Mouse (Mus musculus): ENCODE results near the gene Rpp25l. TPM values are rescaled to one million over a fixed set of nuclear protein-coding genes. Genes with fewer than 3 reads are reported as not detected.
"Not testable (repeated sequence)": the region's sequence is repeated elsewhere in the genome, so short reads cannot be mapped to it uniquely, and the experiment has no call there.

Rpp25l gene
- 58.0 and 70.0 TPM in 2 replicates for polyA plus RNA-seq (2015; fragmentation: Nextera tagmentation; extraction: Ambion mirVana)

DNA sequence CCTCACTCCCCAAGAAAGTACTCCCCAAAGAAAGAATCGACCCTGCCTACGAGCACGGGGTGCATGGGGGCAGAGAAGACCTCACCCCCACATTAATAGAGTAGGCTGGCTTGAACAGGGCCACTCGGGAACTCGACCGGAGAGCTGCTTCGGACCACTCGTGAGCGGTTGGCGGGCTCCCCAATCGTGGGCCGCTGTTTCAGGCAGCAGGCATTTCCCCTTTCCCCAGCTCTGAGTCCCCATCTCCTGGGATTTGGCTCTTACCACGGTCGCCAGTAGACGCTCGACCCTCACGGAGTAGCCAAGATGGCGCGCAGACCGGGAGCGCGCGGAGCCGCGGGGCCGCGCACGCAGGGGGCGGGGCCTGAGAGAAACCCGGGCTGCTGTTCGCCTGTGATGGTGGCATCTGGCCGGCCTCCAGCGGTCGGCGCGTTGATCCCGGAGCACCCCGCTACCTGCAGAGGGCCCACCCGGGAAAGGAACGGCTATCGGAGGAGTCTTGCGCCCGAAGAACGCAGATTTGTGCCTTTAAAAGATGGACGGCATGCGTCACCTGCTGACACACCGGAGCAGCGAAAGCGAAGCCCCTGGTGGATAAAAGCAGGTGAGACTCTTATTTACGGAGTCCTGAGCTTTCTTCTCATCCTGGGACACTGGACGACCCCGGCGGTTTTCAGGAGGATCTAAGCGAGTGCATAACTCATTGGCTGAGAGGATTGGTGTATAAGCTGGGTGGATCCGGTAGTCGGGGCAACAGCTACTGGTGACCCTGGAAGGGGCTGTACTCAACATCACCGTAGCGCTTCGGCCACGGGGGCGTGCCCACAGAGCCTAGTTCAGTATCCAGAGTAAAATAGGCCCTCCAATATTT, at the start of gene Rpp25l:
Gene Rpp25l (minus strand): TSS at position 338 of the 871 bp plus-strand sequence.
- Histone ChIP-seq H3K27me3 (no peaks in the 10 kb centered on the region), H3K9ac (replicated peaks) (peak within 1 kb of the TSS; percentile 93), H3K4me1 (peaks cover 38% of the 10 kb centered on the region), H3K4me3 (peak within 1 kb of the TSS; percentile 88), H3K9me3 (no peaks in the 10 kb centered on the region), H3K27ac (replicated peaks) (peak within 1 kb of the TSS; percentile 80), H3K4me2 (replicated peaks) (peak within 1 kb of the TSS; percentile 71), H3K36me3 (peaks cover 25% of the 10 kb centered on the region)
- WGBS = under 1% methylated on average over 61 of the region's 61 CpGs
- ATAC-seq (replicated peaks) = peak; percentile 53

DNA sequence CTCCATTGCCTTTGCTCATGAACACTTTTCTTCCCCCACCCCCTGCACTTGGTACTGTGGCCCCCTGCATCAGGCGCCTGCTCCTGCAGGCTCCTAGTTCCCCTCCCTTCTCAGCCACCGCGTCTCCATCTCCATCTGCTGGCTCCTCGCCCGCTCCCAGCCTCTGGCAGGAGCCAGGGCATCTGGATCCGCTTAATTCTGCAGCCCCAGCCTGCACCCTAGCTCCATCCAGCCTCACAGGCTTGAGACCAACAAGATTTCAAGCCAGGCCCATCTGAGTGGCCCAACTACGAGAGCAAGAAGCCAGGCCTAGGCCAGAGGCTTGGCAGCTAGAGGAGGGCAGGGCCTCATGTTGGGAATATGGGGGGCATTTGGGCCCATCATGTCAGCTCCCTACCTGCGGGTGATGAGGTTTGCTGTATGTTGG, 49.4 kb upstream of the Rpp25l start:
- H3K36me3 ChIP-seq; H3K9ac ChIP-seq (replicated peaks); H3K9me3 ChIP-seq; H3K4me3 ChIP-seq; H3K4me2 ChIP-seq (replicated peaks); H3K27me3 ChIP-seq: not testable (repeated sequence)
- WGBS = 42% methylated on average over 8 of the region's 8 CpGs
- H3K27ac ChIP-seq (replicated peaks) = 0 out of 2 replicates have a peak overlapping the region, but pooled peaks have one; percentile 15
- H3K4me1 ChIP-seq = peaks cover 32% of the 10 kb centered on the region
- 0 out of 2 replicates have a peak, but pooled peaks have one; percentile 33 for ATAC-seq (replicated peaks)

DNA sequence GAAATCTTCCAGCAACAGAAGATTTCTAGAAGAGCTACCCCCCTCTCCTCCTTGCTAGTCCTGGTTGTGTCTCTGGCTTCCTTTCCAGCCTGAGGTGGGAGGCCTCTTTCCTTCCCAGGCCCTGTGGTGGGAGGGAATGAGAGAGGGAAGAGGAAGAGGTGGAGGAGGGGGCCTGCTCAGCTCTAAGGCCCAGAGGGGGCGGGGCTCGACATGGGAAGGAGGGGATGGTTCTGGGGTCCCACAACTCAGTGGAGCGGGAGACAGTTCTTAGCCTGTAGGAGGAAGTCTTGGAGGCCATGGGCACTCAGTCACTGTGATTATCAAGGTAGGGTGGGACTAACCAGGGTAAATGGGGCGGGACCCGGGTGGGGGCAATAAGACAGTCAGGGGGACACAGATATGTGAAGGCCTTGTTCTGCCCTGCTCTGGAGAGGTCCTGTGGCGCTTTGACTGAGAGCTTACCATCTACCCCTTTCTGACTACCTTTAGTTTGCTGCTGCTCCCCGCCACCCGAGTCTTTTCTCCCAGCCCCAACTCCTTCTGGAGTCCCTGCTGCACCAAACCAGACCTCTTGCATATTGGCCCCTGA, 48.9 kb upstream of the Rpp25l start:
- 51% methylated on average over 8 of the region's 8 CpGs for WGBS
- no peaks in the 10 kb centered on the region for H3K9me3 ChIP-seq
- no peak overlapping the region for H3K9ac ChIP-seq (replicated peaks)
- H3K36me3 ChIP-seq = no peaks in the 10 kb centered on the region
- peaks cover 32% of the 10 kb centered on the region for H3K4me1 ChIP-seq
- H3K27me3 ChIP-seq = no peaks in the 10 kb centered on the region
- H3K4me2 ChIP-seq (replicated peaks) = no peak overlapping the region
- peak; percentile 36; the same call in 1 of the 2 replicates for ATAC-seq (replicated peaks)
- no peak overlapping the region for H3K4me3 ChIP-seq
- H3K27ac ChIP-seq (replicated peaks) = 0 out of 2 replicates have a peak overlapping the region, but pooled peaks have one; percentile 15

DNA sequence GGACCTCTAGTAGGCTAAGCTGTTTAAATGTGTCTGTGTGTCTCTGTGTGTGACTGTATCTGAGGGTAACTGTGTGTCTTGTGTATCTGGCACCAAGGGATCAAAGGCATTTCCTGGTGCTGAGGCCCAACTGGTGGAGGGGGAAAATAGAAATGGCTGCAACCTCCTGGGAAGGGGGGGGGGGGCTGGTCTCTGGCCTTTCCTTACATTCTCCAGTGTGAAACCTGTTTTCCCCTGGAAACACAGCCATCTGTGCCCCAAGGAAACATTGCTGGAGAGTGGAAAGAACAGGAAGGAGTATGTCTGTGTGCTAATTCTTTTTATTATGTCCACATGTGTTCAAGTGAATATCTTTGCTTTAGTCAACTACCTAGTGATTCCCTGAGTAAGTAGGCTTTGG, 48.3 kb upstream of the Rpp25l start:
- ATAC-seq (replicated peaks) = no peak
- Histone ChIP-seq H3K4me2 (replicated peaks) (no peak overlapping the region), H3K27ac (replicated peaks) (no peak overlapping the region), H3K4me3 (no peak overlapping the region), H3K36me3 (no peaks in the 10 kb centered on the region), H3K27me3 (no peaks in the 10 kb centered on the region), H3K9me3 (no peaks in the 10 kb centered on the region), H3K9ac (replicated peaks) (no peak overlapping the region), H3K4me1 (peaks cover 32% of the 10 kb centered on the region)

DNA sequence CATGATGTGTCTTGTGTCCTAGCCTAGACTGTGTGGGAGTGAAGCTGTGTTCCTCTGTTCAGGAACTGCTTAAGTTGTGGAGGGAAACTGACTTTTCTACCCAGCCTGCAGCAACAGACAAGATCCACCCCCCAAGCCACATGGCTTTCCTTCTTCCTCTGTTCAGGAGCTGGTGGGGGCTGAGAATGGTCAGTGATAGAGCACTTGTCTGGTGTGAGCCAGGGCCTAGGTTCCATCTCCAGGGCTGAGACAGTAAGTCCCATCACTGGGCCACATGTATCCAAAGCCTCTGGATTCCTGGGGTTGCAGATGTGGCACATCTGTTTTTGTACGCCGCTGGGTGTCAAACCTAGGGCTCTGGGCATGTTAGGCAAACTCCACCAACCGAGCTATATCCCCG, 47.6 kb upstream of the Rpp25l start:
- Histone ChIP-seq H3K4me3 (peak overlapping the region; percentile 32), H3K36me3 (no peaks in the 10 kb centered on the region), H3K9me3 (no peaks in the 10 kb centered on the region), H3K4me2 (replicated peaks) (peak overlapping the region; percentile 43), H3K27me3 (no peaks in the 10 kb centered on the region), H3K4me1 (peaks cover 37% of the 10 kb centered on the region), H3K27ac (replicated peaks) (0 out of 2 replicates have a peak overlapping the region, but pooled peaks have one; percentile 1), H3K9ac (replicated peaks) (no peak overlapping the region)
- ATAC-seq (replicated peaks) = no peak
- 87% methylated on average over 4 of the region's 4 CpGs for WGBS

DNA sequence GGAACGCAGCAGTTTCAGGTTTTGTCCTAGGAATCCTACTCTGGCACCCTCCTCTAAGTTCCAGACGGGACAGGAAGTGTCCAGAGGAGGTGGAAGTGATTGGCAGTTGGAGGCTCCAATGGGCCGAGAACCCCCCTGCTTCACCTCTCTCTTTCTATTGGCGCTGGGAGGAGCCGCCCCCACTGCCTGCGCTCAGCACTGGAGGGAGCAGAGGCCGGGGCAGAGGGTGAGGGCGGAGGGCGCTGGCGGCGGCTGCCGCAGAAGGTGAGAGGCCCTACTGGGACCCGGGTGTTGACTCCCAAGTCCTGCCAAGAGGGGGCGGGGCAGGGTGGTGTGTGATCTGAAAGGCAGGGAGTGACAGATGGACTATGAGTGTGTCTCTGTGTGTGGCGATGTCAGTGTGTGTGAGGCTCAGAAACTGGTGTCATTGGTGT, 47.0 kb upstream of the Rpp25l start:
- H3K9ac ChIP-seq (replicated peaks) = peak overlapping the region; percentile 29; the same call in 1 of the 2 replicates
- peak overlapping the region; percentile 43 for H3K4me2 ChIP-seq (replicated peaks)
- peaks cover 37% of the 10 kb centered on the region for H3K4me1 ChIP-seq
- WGBS = under 1% methylated on average over 15 of the region's 15 CpGs
- H3K27me3 ChIP-seq = no peaks in the 10 kb centered on the region
- H3K27ac ChIP-seq (replicated peaks) = 0 out of 2 replicates have a peak overlapping the region, but pooled peaks have one; percentile 1
- H3K36me3 ChIP-seq = no peaks in the 10 kb centered on the region
- no peaks in the 10 kb centered on the region for H3K9me3 ChIP-seq
- peak; percentile 66 for ATAC-seq (replicated peaks)
- H3K4me3 ChIP-seq = peak overlapping the region; percentile 32

DNA sequence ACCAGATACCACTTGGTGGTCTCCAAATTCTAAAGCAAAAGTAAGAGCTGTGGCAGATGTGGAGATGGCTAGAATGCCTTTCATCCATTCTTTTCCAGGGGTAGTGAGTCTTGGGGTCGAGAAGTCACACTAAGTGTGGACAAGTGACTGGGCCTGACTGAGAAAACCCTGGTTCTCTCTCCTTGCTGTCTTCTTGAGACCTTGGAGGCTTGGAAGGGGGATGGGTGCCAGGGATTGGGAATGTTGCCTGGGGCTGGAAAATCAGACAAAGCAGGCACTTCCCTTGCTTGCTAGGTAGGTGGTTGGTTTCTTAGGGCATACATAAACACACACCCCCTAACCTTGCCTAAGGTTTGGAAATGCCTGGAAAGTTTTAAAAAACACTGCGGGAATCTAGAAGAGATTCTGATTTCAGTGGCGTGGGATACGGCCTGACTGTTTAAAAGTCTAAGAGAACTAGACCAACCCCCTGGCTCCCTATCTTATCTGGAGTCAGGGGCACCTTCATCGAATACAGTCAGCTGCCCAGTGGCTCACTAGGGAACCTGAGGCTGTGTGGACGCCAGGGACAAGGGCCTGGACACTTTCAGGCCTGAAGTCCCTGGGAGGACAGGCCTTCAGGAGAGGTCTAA, 46.4 kb upstream of the Rpp25l start:
- Histone ChIP-seq H3K9me3 (no peaks in the 10 kb centered on the region), H3K4me1 (peaks cover 42% of the 10 kb centered on the region), H3K36me3 (no peaks in the 10 kb centered on the region), H3K27ac (replicated peaks) (0 out of 2 replicates have a peak overlapping the region, but pooled peaks have one; percentile 1), H3K4me2 (replicated peaks) (peak overlapping the region; percentile 43), H3K27me3 (no peaks in the 10 kb centered on the region), H3K9ac (replicated peaks) (0 out of 2 replicates have a peak overlapping the region, but pooled peaks have one; percentile 29), H3K4me3 (peak overlapping the region; percentile 32)
- WGBS = 43% methylated on average over 6 of the region's 6 CpGs
- no peak for ATAC-seq (replicated peaks)

DNA sequence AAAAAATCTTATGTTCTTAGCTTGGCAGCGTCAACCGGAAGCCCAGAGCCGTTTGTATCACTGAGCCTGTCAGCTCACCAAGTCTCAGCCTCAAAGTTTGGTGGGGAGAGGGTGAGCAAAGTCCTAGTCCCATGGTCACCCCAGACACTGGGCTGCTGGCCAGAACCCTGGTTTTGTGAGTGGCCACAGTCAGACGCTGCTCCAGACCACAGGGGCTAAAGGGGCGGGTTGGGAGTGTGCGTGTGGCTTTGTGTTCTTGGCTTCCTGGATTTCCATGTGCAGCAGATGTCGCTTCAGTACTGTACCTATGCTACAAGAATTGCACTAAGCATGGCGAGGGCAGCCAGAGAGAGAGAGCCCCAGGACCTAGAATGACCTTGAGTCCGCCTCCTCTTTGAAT, 45.9 kb upstream of the Rpp25l start:
- 80% methylated on average over 9 of the region's 9 CpGs for WGBS
- Histone ChIP-seq H3K4me2 (replicated peaks) (no peak overlapping the region), H3K4me1 (peaks cover 43% of the 10 kb centered on the region), H3K9ac (replicated peaks) (no peak overlapping the region), H3K4me3 (no peak overlapping the region), H3K27ac (replicated peaks) (no peak overlapping the region), H3K27me3 (no peaks in the 10 kb centered on the region), H3K36me3 (no peaks in the 10 kb centered on the region), H3K9me3 (no peaks in the 10 kb centered on the region)
- ATAC-seq (replicated peaks) = no peak

DNA sequence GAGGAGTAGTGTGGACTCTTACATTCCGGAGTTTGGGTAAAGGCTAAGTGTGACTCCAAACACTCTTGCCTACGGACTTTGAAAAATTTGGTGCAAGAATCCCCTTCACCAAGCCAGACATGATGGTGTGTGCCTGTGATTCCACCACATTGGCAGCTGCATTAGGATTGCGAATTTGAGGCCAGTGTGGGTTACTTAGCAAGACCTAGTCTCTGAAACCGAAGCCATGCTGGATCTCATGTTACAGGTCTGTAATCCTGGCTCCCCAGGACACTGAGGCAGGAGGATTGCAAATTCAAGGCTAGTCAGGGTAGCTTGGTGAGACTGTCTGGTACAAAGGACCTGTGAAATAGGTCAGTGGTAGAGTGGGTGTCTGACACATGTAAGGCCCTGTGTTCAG, 45.4 kb upstream of the Rpp25l start:
- H3K4me1 ChIP-seq = peaks cover 43% of the 10 kb centered on the region
- H3K9me3 ChIP-seq = no peaks in the 10 kb centered on the region
- no peaks in the 10 kb centered on the region for H3K36me3 ChIP-seq
- no peak overlapping the region for H3K4me3 ChIP-seq
- 94% methylated on average over 4 of the region's 4 CpGs for WGBS
- H3K4me2 ChIP-seq (replicated peaks) = no peak overlapping the region
- no peak for ATAC-seq (replicated peaks)
- H3K27ac ChIP-seq (replicated peaks) = no peak overlapping the region
- no peak overlapping the region for H3K9ac ChIP-seq (replicated peaks)
- H3K27me3 ChIP-seq = no peaks in the 10 kb centered on the region

DNA sequence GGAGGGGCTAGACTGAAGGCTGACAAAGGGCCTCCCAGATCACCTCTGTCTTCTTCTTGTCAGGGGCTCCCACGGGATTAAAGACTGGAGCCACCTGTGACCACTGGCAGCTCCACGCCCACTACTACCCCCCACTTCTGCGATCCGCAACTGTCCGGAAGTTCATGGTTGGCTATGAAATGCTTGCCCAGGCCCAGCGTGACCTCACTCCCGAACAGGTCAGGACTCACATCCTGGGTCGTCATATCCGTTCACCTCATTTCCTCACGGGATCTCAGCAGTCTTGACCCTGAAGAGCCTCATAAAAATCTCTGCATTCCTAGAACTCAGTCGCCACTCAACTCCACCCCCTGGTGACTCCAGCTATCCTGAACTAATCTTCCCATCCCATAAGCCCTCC, 44.7 kb upstream of the Rpp25l start:
- WGBS = 89% methylated on average over 11 of the region's 11 CpGs
- H3K9me3 ChIP-seq = no peaks in the 10 kb centered on the region
- H3K4me2 ChIP-seq (replicated peaks) = no peak overlapping the region
- H3K4me1 ChIP-seq = peaks cover 43% of the 10 kb centered on the region
- no peak overlapping the region for H3K27ac ChIP-seq (replicated peaks)
- no peak for ATAC-seq (replicated peaks)
- no peak overlapping the region for H3K9ac ChIP-seq (replicated peaks)
- H3K36me3 ChIP-seq = no peaks in the 10 kb centered on the region
- no peaks in the 10 kb centered on the region for H3K27me3 ChIP-seq
- H3K4me3 ChIP-seq = no peak overlapping the region

DNA sequence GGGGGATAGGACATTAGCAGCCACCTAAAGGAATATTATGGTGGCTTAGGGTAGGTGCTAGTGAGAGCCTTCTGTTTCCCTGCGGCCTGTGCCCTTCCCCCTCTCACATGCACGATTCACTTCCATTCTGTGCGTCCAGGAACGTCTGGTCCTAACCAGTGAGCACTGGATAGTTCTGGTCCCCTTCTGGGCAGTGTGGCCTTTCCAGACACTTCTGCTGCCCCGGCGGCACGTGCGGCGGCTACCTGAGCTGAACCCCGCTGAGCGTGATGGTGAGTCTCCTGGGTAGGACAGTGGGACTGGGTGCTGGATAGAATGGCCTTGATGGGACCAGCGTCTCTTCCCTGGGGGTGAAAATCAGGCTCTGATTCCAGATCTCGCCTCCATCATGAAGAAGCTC, 44.0 kb upstream of the Rpp25l start:
- H3K4me1 ChIP-seq = peaks cover 37% of the 10 kb centered on the region
- no peaks in the 10 kb centered on the region for H3K36me3 ChIP-seq
- no peaks in the 10 kb centered on the region for H3K27me3 ChIP-seq
- H3K4me2 ChIP-seq (replicated peaks) = no peak overlapping the region
- ATAC-seq (replicated peaks) = no peak
- WGBS = 95% methylated on average over 13 of the region's 13 CpGs
- H3K9ac ChIP-seq (replicated peaks) = no peak overlapping the region
- no peak overlapping the region for H3K4me3 ChIP-seq
- H3K9me3 ChIP-seq = no peaks in the 10 kb centered on the region
- no peak overlapping the region for H3K27ac ChIP-seq (replicated peaks)

DNA sequence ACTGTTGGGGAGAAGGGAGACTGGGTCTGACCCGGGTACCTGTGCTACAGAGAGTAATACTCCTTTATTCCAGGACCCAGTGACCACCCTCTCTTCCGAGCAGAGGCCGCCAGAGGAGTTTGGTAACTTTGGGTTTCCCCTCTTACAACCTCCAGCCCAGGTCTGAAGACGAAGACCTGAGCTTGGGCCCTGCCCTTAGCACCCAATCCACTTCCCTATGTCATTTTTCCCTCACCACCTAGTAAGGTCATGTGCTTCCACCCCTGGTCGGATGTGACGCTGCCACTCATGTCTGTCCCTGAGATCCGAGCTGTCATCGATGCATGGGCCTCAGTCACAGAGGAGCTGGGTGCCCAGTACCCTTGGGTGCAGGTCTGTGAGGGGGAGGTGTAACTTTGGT, 43.1 kb upstream of the Rpp25l start:
- Histone ChIP-seq H3K9ac (replicated peaks) (peak overlapping the region; percentile 25; the same call in 1 of the 2 replicates), H3K36me3 (no peaks in the 10 kb centered on the region), H3K4me1 (peaks cover 28% of the 10 kb centered on the region), H3K4me3 (peak overlapping the region; percentile 75), H3K27ac (replicated peaks) (no peak overlapping the region), H3K9me3 (no peaks in the 10 kb centered on the region), H3K4me2 (replicated peaks) (peak overlapping the region; percentile 93), H3K27me3 (no peaks in the 10 kb centered on the region)
- ATAC-seq (replicated peaks) = peak; percentile 7; the same call in 1 of the 2 replicates
- WGBS = 83% methylated on average over 8 of the region's 8 CpGs

All from forebrain, embryonic 15.5 days (tissue).